Mouse (Mus musculus): ENCODE data around the gene Pih1d1. TPM values are rescaled to one million over a fixed set of nuclear protein-coding genes. Genes with fewer than 3 reads are reported as not detected.

Pih1d1 gene
- polyA plus RNA-seq, 1 experiment from 2014 or later, result 51.7 TPM

- WGBS (ENCODE audit: insufficient replicate concordance), result 59% methylated on average over 4 of the region's 4 CpGs
- Histone ChIP-seq H3K27me3 (peaks cover 68% of the 10 kb centered on the region), H3K9ac (no peak overlapping the region), H3K4me2 (no peak overlapping the region), H3K4me1 (replicated peaks) (no peaks in the 10 kb centered on the region), H3K9me3 (replicated peaks) (no peaks in the 10 kb centered on the region), H3K27ac (no peak overlapping the region), H3K4me3 (replicated peaks) (no peak overlapping the region), H3K36me3 (no peaks in the 10 kb centered on the region)
- ATAC-seq (ENCODE audit: low read depth) (no peak), DNase-seq (no peak)
Measured at GRCm38 (mm10) chr7:45196176-45196535, 42.1 kb downstream of the Pih1d1 start.

GRCm38 (mm10) chr7:45196994-45197393 is 42.9 kb downstream of the Pih1d1 start:
- Histone ChIP-seq H3K9ac (no peak overlapping the region), H3K36me3 (no peaks in the 10 kb centered on the region), H3K4me1 (replicated peaks) (no peaks in the 10 kb centered on the region), H3K27ac (no peak overlapping the region), H3K9me3 (replicated peaks) (no peaks in the 10 kb centered on the region), H3K27me3 (peaks cover 60% of the 10 kb centered on the region), H3K4me3 (replicated peaks) (no peak overlapping the region), H3K4me2 (no peak overlapping the region)
- ATAC-seq (ENCODE audit: low read depth) (no peak), DNase-seq (no peak)
- WGBS (ENCODE audit: insufficient replicate concordance), result 49% methylated on average over 5 of the region's 5 CpGs

GRCm38 (mm10) chr7:45198435-45198834 is 44.3 kb downstream of the Pih1d1 start:
- DNase-seq (no peak), ATAC-seq (ENCODE audit: low read depth) (no peak)
- no peaks in the 10 kb centered on the region for H3K9me3 ChIP-seq (replicated peaks)
- no peak overlapping the region for H3K4me2 ChIP-seq
- H3K27me3 ChIP-seq, result peaks cover 48% of the 10 kb centered on the region
- H3K36me3 ChIP-seq, result no peaks in the 10 kb centered on the region
- no peaks in the 10 kb centered on the region for H3K4me1 ChIP-seq (replicated peaks)
- H3K27ac ChIP-seq, result no peak overlapping the region
- H3K9ac ChIP-seq, result no peak overlapping the region
- WGBS (ENCODE audit: insufficient replicate concordance), result 13% methylated on average over 5 of the region's 5 CpGs
- no peak overlapping the region for H3K4me3 ChIP-seq (replicated peaks)

- no peak for ATAC-seq (ENCODE audit: low read depth)
Measured at GRCm38 (mm10) chr7:45198961-45199360, 44.9 kb downstream of the Pih1d1 start.

GRCm38 (mm10) chr7:45202654-45203053 is 48.6 kb downstream of the Pih1d1 start:
- peaks cover 21% of the 10 kb centered on the region for H3K27me3 ChIP-seq
- no peak for ATAC-seq (ENCODE audit: low read depth)
- no peak overlapping the region for H3K27ac ChIP-seq
- no peak overlapping the region for H3K9ac ChIP-seq
- H3K9me3 ChIP-seq (replicated peaks), result no peaks in the 10 kb centered on the region
- 52% methylated on average over 10 of the region's 10 CpGs for WGBS (ENCODE audit: insufficient replicate concordance)
- peaks cover 16% of the 10 kb centered on the region for H3K4me1 ChIP-seq (replicated peaks)
- DNase-seq, result no peak
- no peak overlapping the region for H3K4me2 ChIP-seq
- H3K36me3 ChIP-seq, result no peaks in the 10 kb centered on the region
- no peak overlapping the region for H3K4me3 ChIP-seq (replicated peaks)

More at GRCm38 (mm10) chr7:45198961-45199360, 44.9 kb downstream of the Pih1d1 start:
- H3K27me3 ChIP-seq, result peaks cover 43% of the 10 kb centered on the region
- whole genome bisulfite sequencing (ENCODE audit: insufficient replicate concordance), result 70% methylated on average over 11 of the region's 11 CpGs
- no peak overlapping the region for H3K4me2 ChIP-seq
- H3K4me3 ChIP-seq (replicated peaks), result no peak overlapping the region
- no peaks in the 10 kb centered on the region for H3K36me3 ChIP-seq
- DNase-seq, result no peak
- H3K9ac ChIP-seq, result no peak overlapping the region
- H3K4me1 ChIP-seq (replicated peaks), result peaks cover 1% of the 10 kb centered on the region
- H3K9me3 ChIP-seq (replicated peaks), result no peaks in the 10 kb centered on the region
- no peak overlapping the region for H3K27ac ChIP-seq

GRCm38 (mm10) chr7:45204380-45205143 is 50.5 kb downstream of the Pih1d1 start, which contains the start of gene Ccdc155:
Ccdc155 (minus strand) TSS chr7:45204892.
- 6% methylated on average over 44 of the region's 44 CpGs for WGBS (ENCODE audit: insufficient replicate concordance)
- H3K27ac ChIP-seq, result no peak within 1 kb of the TSS
- peaks cover 16% of the 10 kb centered on the region for H3K4me1 ChIP-seq (replicated peaks)
- ATAC-seq (ENCODE audit: low read depth), result peak; percentile 92
- no peaks in the 10 kb centered on the region for H3K36me3 ChIP-seq
- peaks cover 12% of the 10 kb centered on the region; the same call in 1 of the 2 replicates for H3K27me3 ChIP-seq
- DNase-seq, result peak; percentile 85
- no peaks in the 10 kb centered on the region for H3K9me3 ChIP-seq (replicated peaks)
- H3K4me2 ChIP-seq, result peak within 1 kb of the TSS; percentile 74
- H3K4me3 ChIP-seq (replicated peaks), result peak within 1 kb of the TSS; percentile 56
- H3K9ac ChIP-seq, result peak within 1 kb of the TSS; percentile 26; the same call in 1 of the 2 replicates

- Histone ChIP-seq H3K9me3 (replicated peaks) (no peaks in the 10 kb centered on the region), H3K9ac (no peak overlapping the region), H3K4me2 (no peak overlapping the region), H3K4me1 (replicated peaks) (peaks cover 31% of the 10 kb centered on the region), H3K27ac (no peak overlapping the region), H3K27me3 (peaks cover 25% of the 10 kb centered on the region), H3K4me3 (replicated peaks) (no peak overlapping the region), H3K36me3 (no peaks in the 10 kb centered on the region)
- WGBS (ENCODE audit: insufficient replicate concordance), result 67% methylated on average over 6 of the region's 6 CpGs
- ATAC-seq (ENCODE audit: low read depth) (no peak), DNase-seq (no peak)
Measured at GRCm38 (mm10) chr7:45208260-45208659, 54.2 kb downstream of the Pih1d1 start.

MicroRNA genes within 50 kb of the gene (microRNA counts, 519-probe panel; counts per million panel counts)
- microRNA mmu-miR-150, result 2,235 counts per million, percentile 8 among the panel's probes with 10 or more counts

Small RNA genes lying within 50 kb of the gene (microRNA-seq; reads per million reads assigned to microRNA genes)
- gene Mir150 (30.0 reads per million, percentile 38 among the genes with 10 or more reads in this experiment), gene Mir5121 (47.3 reads per million, percentile 42 among the genes with 10 or more reads in this experiment), gene Mir7055 (not detected)

Other genes starting within 250 kb of the Pih1d1 start
- gene Ap2a1, start 224.8 kb upstream of the Pih1d1 start, polyA plus RNA-seq (2015; fragmentation: Nextera tagmentation; extraction: Ambion mirVana), result 69.5 and 82.4 TPM in 2 replicates
- 0.07 and 0.22 TPM in 2 replicates for gene Tsks, start 211.1 kb upstream of the Pih1d1 start, polyA plus RNA-seq (2015; fragmentation: Nextera tagmentation; extraction: Ambion mirVana)
- gene Cpt1c, start 179.5 kb upstream of the Pih1d1 start, polyA plus RNA-seq (2015; fragmentation: Nextera tagmentation; extraction: Ambion mirVana), result 1.9 and 2.3 TPM in 2 replicates
- 214 and 220 TPM in 2 replicates for gene Prmt1, start 167.7 kb upstream of the Pih1d1 start, polyA plus RNA-seq (2015; fragmentation: Nextera tagmentation; extraction: Ambion mirVana)
- 41.0 and 42.4 TPM in 2 replicates for gene Irf3, start 156.7 kb upstream of the Pih1d1 start, polyA plus RNA-seq (2015; fragmentation: Nextera tagmentation; extraction: Ambion mirVana)
- 18.2 and 20.1 TPM in 2 replicates for gene Bcl2l12, start 155.6 kb upstream of the Pih1d1 start, polyA plus RNA-seq (2015; fragmentation: Nextera tagmentation; extraction: Ambion mirVana)
- 10.4 and 11.8 TPM in 2 replicates for gene Scaf1, start 137.9 kb upstream of the Pih1d1 start, polyA plus RNA-seq (2015; fragmentation: Nextera tagmentation; extraction: Ambion mirVana)
- 14.4 and 15.0 TPM in 2 replicates for gene Rras, start 136.3 kb upstream of the Pih1d1 start, polyA plus RNA-seq (2015; fragmentation: Nextera tagmentation; extraction: Ambion mirVana)
- 1.7 and 2.2 TPM in 2 replicates for gene Prr12, start 101.4 kb upstream of the Pih1d1 start, polyA plus RNA-seq (2015; fragmentation: Nextera tagmentation; extraction: Ambion mirVana)
- 31.5 and 32.0 TPM in 2 replicates for gene Nosip, start 91.9 kb upstream of the Pih1d1 start, polyA plus RNA-seq (2015; fragmentation: Nextera tagmentation; extraction: Ambion mirVana)
- 7.1 and 7.8 TPM in 2 replicates for gene Prrg2, start 91.6 kb upstream of the Pih1d1 start, polyA plus RNA-seq (2015; fragmentation: Nextera tagmentation; extraction: Ambion mirVana)
- gene Rcn3, start 62.1 kb upstream of the Pih1d1 start, polyA plus RNA-seq (2015; fragmentation: Nextera tagmentation; extraction: Ambion mirVana), result 35.6 and 38.7 TPM in 2 replicates
- gene Fcgrt, start 50.5 kb upstream of the Pih1d1 start, polyA plus RNA-seq (2015; fragmentation: Nextera tagmentation; extraction: Ambion mirVana), result 29.2 and 31.9 TPM in 2 replicates
- gene Rps11, start 29.9 kb upstream of the Pih1d1 start, polyA plus RNA-seq (2015; fragmentation: Nextera tagmentation; extraction: Ambion mirVana), result 1,277 and 1,372 TPM in 2 replicates
- gene Rpl13a, start 25.5 kb upstream of the Pih1d1 start, polyA plus RNA-seq (2015; fragmentation: Nextera tagmentation; extraction: Ambion mirVana), result 972 and 1,063 TPM in 2 replicates
- 0.12 and 0.37 TPM in 2 replicates for gene Gm45713, start 18.1 kb upstream of the Pih1d1 start, polyA plus RNA-seq (2015; fragmentation: Nextera tagmentation; extraction: Ambion mirVana)
- gene Flt3l, start 17.9 kb upstream of the Pih1d1 start, polyA plus RNA-seq (2015; fragmentation: Nextera tagmentation; extraction: Ambion mirVana), result 4.5 and 5.4 TPM in 2 replicates
- 28.0 and 30.3 TPM in 2 replicates for gene Aldh16a1, start 281 bp downstream of the Pih1d1 start, polyA plus RNA-seq (2015; fragmentation: Nextera tagmentation; extraction: Ambion mirVana)
- not detected in 2 replicates for gene Slc17a7, start 9.6 kb downstream of the Pih1d1 start, polyA plus RNA-seq (2015; fragmentation: Nextera tagmentation; extraction: Ambion mirVana)
- not detected in 2 replicates for gene Gfy, start 25.3 kb downstream of the Pih1d1 start, polyA plus RNA-seq (2015; fragmentation: Nextera tagmentation; extraction: Ambion mirVana)
- gene Pth2, start 26.7 kb downstream of the Pih1d1 start, polyA plus RNA-seq (2015; fragmentation: Nextera tagmentation; extraction: Ambion mirVana), result not detected in 2 replicates
- 0.07 and 0.14 TPM in 2 replicates for gene Ccdc155, start 50.6 kb downstream of the Pih1d1 start, polyA plus RNA-seq (2015; fragmentation: Nextera tagmentation; extraction: Ambion mirVana)
- gene Dkkl1, start 57.8 kb downstream of the Pih1d1 start, polyA plus RNA-seq (2015; fragmentation: Nextera tagmentation; extraction: Ambion mirVana), result 2.6 and 2.8 TPM in 2 replicates
- 11.8 and 12.0 TPM in 2 replicates for gene Tead2, start 61.5 kb downstream of the Pih1d1 start, polyA plus RNA-seq (2015; fragmentation: Nextera tagmentation; extraction: Ambion mirVana)
- gene Cd37, start 84.8 kb downstream of the Pih1d1 start, polyA plus RNA-seq (2015; fragmentation: Nextera tagmentation; extraction: Ambion mirVana), result 10.3 and 10.8 TPM in 2 replicates
- gene Slc6a16, start 86.8 kb downstream of the Pih1d1 start, polyA plus RNA-seq (2015; fragmentation: Nextera tagmentation; extraction: Ambion mirVana), result not detected in 2 replicates
- gene Slc6a21, start 123.2 kb downstream of the Pih1d1 start, polyA plus RNA-seq (2015; fragmentation: Nextera tagmentation; extraction: Ambion mirVana), result not detected in 2 replicates
- 0.85 and 1.3 TPM in 2 replicates for gene Trpm4, start 179.5 kb downstream of the Pih1d1 start, polyA plus RNA-seq (2015; fragmentation: Nextera tagmentation; extraction: Ambion mirVana)
- gene Hrc, start 181.0 kb downstream of the Pih1d1 start, polyA plus RNA-seq (2015; fragmentation: Nextera tagmentation; extraction: Ambion mirVana), result 0.12 and 0.15 TPM in 2 replicates
- gene Ppfia3, start 212.7 kb downstream of the Pih1d1 start, polyA plus RNA-seq (2015; fragmentation: Nextera tagmentation; extraction: Ambion mirVana), result 0.24 and 0.25 TPM in 2 replicates
- not detected in 2 replicates for gene Lin7b, start 216.3 kb downstream of the Pih1d1 start, polyA plus RNA-seq (2015; fragmentation: Nextera tagmentation; extraction: Ambion mirVana)
- gene Snrnp70, start 241.4 kb downstream of the Pih1d1 start, polyA plus RNA-seq (2015; fragmentation: Nextera tagmentation; extraction: Ambion mirVana), result 108 and 129 TPM in 2 replicates